Mouse (Mus musculus) ES-Bruce4 (cell line): Measurements from ENCODE around the gene Gas7.

Experiments
- CTCF ChIP-seq: IDR thresholded peaks from one replicate; pipeline ENCODE4 v1.8.1; 2011; ENCODE audit warnings: low read depth, low read length
- EP300 ChIP-seq: IDR thresholded peaks from 2 replicates; pipeline ENCODE4 v1.6.1; 2011; ENCODE audit warnings: low read depth, low read length; ENCODE audit not compliant: insufficient read depth
- POLR2A ChIP-seq: IDR thresholded peaks from one replicate; pipeline ENCODE4 v1.8.1; 2011; ENCODE audit warnings: low read length; ENCODE audit not compliant: insufficient read depth

DNA sequence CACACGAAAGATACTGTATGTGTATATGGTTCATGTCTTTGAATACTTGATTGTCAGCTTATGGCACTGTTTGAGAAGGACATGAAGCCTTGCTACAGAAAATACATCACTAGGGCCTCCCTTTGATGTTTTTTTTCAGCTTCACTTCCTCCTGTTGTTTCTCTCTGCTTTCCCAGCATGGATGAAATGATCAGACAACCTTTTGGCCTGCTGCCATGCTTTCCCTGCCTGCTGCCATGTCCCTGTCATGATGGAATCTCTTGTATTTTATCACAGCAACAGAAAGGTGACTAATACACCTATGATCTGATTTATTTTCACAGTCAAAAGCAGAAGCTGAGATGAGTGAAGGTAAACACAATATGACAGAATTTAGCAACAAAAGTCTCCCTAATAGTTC is 278.5 kb downstream of the Gas7 start:
- TF ChIP-seq CTCF, result no peak
- no peak for TF ChIP-seq EP300
- TF ChIP-seq POLR2A, result no peak
